Mouse (Mus musculus) kidney, embryonic 14.5 days (tissue): Measurements from ENCODE around the gene Pla2g2c. TPM values are rescaled to one million over a fixed set of nuclear protein-coding genes. Genes with fewer than 3 reads are reported as not detected.

Experiments used
- ATAC-seq: fragments of 200-750 bp; cut with Nextera tagmentation; 2 replicates; pipeline ENCODE4 v1.8.0; 2017; ENCODE audit warnings: moderate number of reproducible peaks, mild to moderate bottlenecking, moderate TSS enrichment, moderate library complexity; ENCODE audit not compliant: low FRiP score, low TSS enrichment
- H3K27ac ChIP-seq: fragments of 300-500 bp; sonication (generic); 2 replicates; pipeline ENCODE4 v1.5.1; 2014; ENCODE audit warnings: low read depth, mild to moderate bottlenecking, low read length, moderate library complexity, mixed read lengths
- H3K27me3 ChIP-seq: fragments of 300-500 bp; sonication (generic); 2 replicates; pipeline ENCODE4 v1.6.1; 2014; ENCODE audit warnings: mild to moderate bottlenecking, low read length; ENCODE audit not compliant: control insufficient read depth, insufficient read depth
- H3K36me3 ChIP-seq: fragments of 300-500 bp; sonication (generic); 2 replicates; pipeline ENCODE4 v1.6.1; 2014; ENCODE audit warnings: low read length, mixed read lengths; ENCODE audit not compliant: control insufficient read depth, insufficient read depth
- H3K4me1 ChIP-seq: fragments of 300-500 bp; sonication (generic); 2 replicates; pipeline ENCODE4 v1.6.1; 2014; ENCODE audit warnings: low read length, mixed read lengths; ENCODE audit not compliant: control insufficient read depth, insufficient read depth
- H3K4me2 ChIP-seq: fragments of 300-500 bp; sonication (generic); replicated peaks from 2 replicates; pipeline ENCODE4 v1.6.1; 2014; ENCODE audit warnings: low read depth, mild to moderate bottlenecking, low read length
- H3K4me3 ChIP-seq: fragments of 300-500 bp; sonication (generic); 2 replicates; pipeline ENCODE4 v1.5.1; 2014; ENCODE audit warnings: mild to moderate bottlenecking, low read length
- H3K9ac ChIP-seq: fragments of 300-500 bp; sonication (generic); 2 replicates; pipeline ENCODE4 v1.6.1; 2014; ENCODE audit warnings: low read depth, mild to moderate bottlenecking, low read length, moderate library complexity
- H3K9me3 ChIP-seq: fragments of 300-500 bp; sonication (generic); 2 replicates; pipeline ENCODE4 v1.6.1; 2016; ENCODE audit warnings: low read length; ENCODE audit not compliant: control insufficient read depth
- WGBS: fragments of 180-500 bp; shearing (Covaris S2); extraction: QIAGEN DNeasy Blood & Tissue Kit; methylation state at CpG from one replicate; pipeline ENCODE4 v1.1.7; 2014; 5-methylcytosine and 5-hydroxymethylcytosine counted together
- polyA plus RNA-seq: library from polyadenylated mRNA; unstranded; fragments of >200 nt; fragmentation: Nextera tagmentation; extraction: Ambion mirVana; gene quantifications from 2 replicates; pipeline ENCODE4 v1.2.1, GENCODE M21; 2014

The Pla2g2c gene
- polyA plus RNA-seq, 1 experiment from 2014 or later, result 0.81 TPM

- no peak for ATAC-seq
- Histone ChIP-seq H3K4me3 (no peak overlapping the region), H3K36me3 (no peaks in the 10 kb centered on the region), H3K4me1 (peaks cover 15% of the 10 kb centered on the region), H3K27me3 (no peaks in the 10 kb centered on the region), H3K4me2 (no peak overlapping the region), H3K9ac (no peak overlapping the region), H3K27ac (no peak overlapping the region), H3K9me3 (no peaks in the 10 kb centered on the region)
- 43% methylated on average over 7 of the region's 7 CpGs for WGBS
Observed at GRCm38 (mm10) chr4:138734105-138734504, 9.5 kb downstream of the Pla2g2c start.

GRCm38 (mm10) chr4:138734863-138735262 is 10.3 kb downstream of the Pla2g2c start:
- no peak for ATAC-seq
- Histone ChIP-seq H3K27me3 (no peaks in the 10 kb centered on the region), H3K9me3 (no peaks in the 10 kb centered on the region), H3K9ac (no peak overlapping the region), H3K27ac (no peak overlapping the region), H3K36me3 (no peaks in the 10 kb centered on the region), H3K4me1 (peaks cover 11% of the 10 kb centered on the region), H3K4me2 (no peak overlapping the region), H3K4me3 (no peak overlapping the region)
- WGBS, result 96% methylated on average over 4 of the region's 4 CpGs

- H3K4me3 ChIP-seq, result no peak within 1 kb of the TSS
- no peak within 1 kb of the TSS for H3K4me2 ChIP-seq
- H3K9me3 ChIP-seq, result no peaks in the 10 kb centered on the region
- H3K4me1 ChIP-seq, result peaks cover 11% of the 10 kb centered on the region
- H3K36me3 ChIP-seq, result no peaks in the 10 kb centered on the region
- no peak within 1 kb of the TSS for H3K9ac ChIP-seq
- H3K27ac ChIP-seq, result no peak within 1 kb of the TSS
- no peak for ATAC-seq
- H3K27me3 ChIP-seq, result no peaks in the 10 kb centered on the region
- 69% methylated on average over 7 of the region's 7 CpGs for WGBS
Observed at GRCm38 (mm10) chr4:138737031-138737430, 12.4 kb downstream of the Pla2g2c start, which contains the start of gene Ubxn10. Gene Ubxn10 (minus strand): TSS chr4:138737167.

GRCm38 (mm10) chr4:138739136-138739851 is 14.7 kb downstream of the Pla2g2c start:
- peaks cover 8% of the 10 kb centered on the region for H3K4me1 ChIP-seq
- H3K27ac ChIP-seq, result no peak overlapping the region

GRCm38 (mm10) chr4:138745884-138746283 is 21.3 kb downstream of the Pla2g2c start:
- H3K9ac ChIP-seq, result no peak overlapping the region
- H3K4me3 ChIP-seq, result no peak overlapping the region
- peaks cover 6% of the 10 kb centered on the region; the same call in 1 of the 2 replicates for H3K4me1 ChIP-seq
- no peaks in the 10 kb centered on the region for H3K36me3 ChIP-seq
- peak; percentile 76 for ATAC-seq
- H3K27me3 ChIP-seq, result no peaks in the 10 kb centered on the region
- H3K4me2 ChIP-seq, result no peak overlapping the region
- H3K27ac ChIP-seq, result no peak overlapping the region
- no peaks in the 10 kb centered on the region for H3K9me3 ChIP-seq
- 45% methylated on average over 4 of the region's 4 CpGs for WGBS

More at GRCm38 (mm10) chr4:138739136-138739851, 14.7 kb downstream of the Pla2g2c start:
- Histone ChIP-seq H3K9me3 (no peaks in the 10 kb centered on the region), H3K4me3 (no peak overlapping the region), H3K9ac (no peak overlapping the region), H3K36me3 (no peaks in the 10 kb centered on the region), H3K27me3 (no peaks in the 10 kb centered on the region), H3K4me2 (no peak overlapping the region)
- WGBS, result 17% methylated on average over 7 of the region's 7 CpGs
- peak; percentile 50; the same call in 1 of the 2 replicates for ATAC-seq

- 91% methylated on average over 9 of the region's 9 CpGs for WGBS
- ATAC-seq, result no peak
- Histone ChIP-seq H3K4me1 (peaks cover 6% of the 10 kb centered on the region; the same call in 1 of the 2 replicates), H3K9ac (no peak overlapping the region), H3K4me2 (no peak overlapping the region), H3K9me3 (no peaks in the 10 kb centered on the region), H3K27ac (no peak overlapping the region), H3K4me3 (no peak overlapping the region), H3K36me3 (no peaks in the 10 kb centered on the region), H3K27me3 (no peaks in the 10 kb centered on the region)
Observed at GRCm38 (mm10) chr4:138746866-138747265, 22.3 kb downstream of the Pla2g2c start.

- no peak overlapping the region for H3K4me2 ChIP-seq
- H3K27me3 ChIP-seq, result no peaks in the 10 kb centered on the region
- no peak overlapping the region for H3K4me3 ChIP-seq
- ATAC-seq, result no peak
- H3K36me3 ChIP-seq, result no peaks in the 10 kb centered on the region
- no peak overlapping the region for H3K9ac ChIP-seq
- H3K9me3 ChIP-seq, result no peaks in the 10 kb centered on the region
- WGBS, result 65% methylated on average over 10 of the region's 10 CpGs
- H3K4me1 ChIP-seq, result peaks cover 6% of the 10 kb centered on the region; the same call in 1 of the 2 replicates
- H3K27ac ChIP-seq, result no peak overlapping the region
Observed at GRCm38 (mm10) chr4:138747851-138748250, 23.3 kb downstream of the Pla2g2c start.

- peak; percentile 44; the same call in 1 of the 2 replicates for ATAC-seq
- Histone ChIP-seq H3K4me3 (no peak overlapping the region), H3K9me3 (no peaks in the 10 kb centered on the region), H3K9ac (no peak overlapping the region), H3K27me3 (no peaks in the 10 kb centered on the region), H3K4me1 (peaks cover 6% of the 10 kb centered on the region; the same call in 1 of the 2 replicates), H3K27ac (no peak overlapping the region), H3K4me2 (no peak overlapping the region), H3K36me3 (no peaks in the 10 kb centered on the region)
- 56% methylated on average over 8 of the region's 8 CpGs for WGBS
Observed at GRCm38 (mm10) chr4:138748369-138749072, 23.9 kb downstream of the Pla2g2c start.

- Histone ChIP-seq H3K27ac (no peak overlapping the region), H3K4me2 (no peak overlapping the region), H3K4me3 (no peak overlapping the region), H3K36me3 (no peaks in the 10 kb centered on the region), H3K9ac (no peak overlapping the region), H3K27me3 (no peaks in the 10 kb centered on the region), H3K4me1 (no peaks in the 10 kb centered on the region), H3K9me3 (no peaks in the 10 kb centered on the region)
- WGBS, result 87% methylated on average over 6 of the region's 6 CpGs
- ATAC-seq, result no peak
Observed at GRCm38 (mm10) chr4:138752603-138753002, 28.0 kb downstream of the Pla2g2c start.
